Mouse (Mus musculus) liver, postnatal 0 days (tissue): ENCODE measurements around the gene Hdac10.

Experiments
- CTCF ChIP-seq: sonication (generic); IDR thresholded peaks from 2 replicates; pipeline ENCODE4 v1.5.1; 2016; ENCODE audit warnings: antibody characterized with exemption, low read depth
- EP300 ChIP-seq: IDR thresholded peaks from 2 replicates; pipeline ENCODE4 v1.6.1; 2016; ENCODE audit warnings: antibody characterized with exemption, low read depth, mild to moderate bottlenecking

- no peak for TF ChIP-seq CTCF
- no peak for TF ChIP-seq EP300
These were observed 50.2 kb downstream of the Hdac10 start for GRCm38 (mm10) chr15:89078208-89078836.
